Mouse (Mus musculus) lung, postnatal 0 days (tissue): ENCODE data around the gene Gm20388.

ENCODE experiments used
- CTCF ChIP-seq: IDR thresholded peaks from 2 replicates; pipeline ENCODE4 v1.5.1; 2016; ENCODE audit warnings: antibody characterized with exemption, mild to moderate bottlenecking
- EP300 ChIP-seq: IDR thresholded peaks from 2 replicates; pipeline ENCODE4 v1.6.1; 2016; ENCODE audit warnings: antibody characterized with exemption, mild to moderate bottlenecking, control low read depth

- TF ChIP-seq CTCF (no peak), EP300 (peak; percentile 84)
Observed at GRCm38 (mm10) chr8:124196195-124196594, 4285.6 kb downstream of the Gm20388 start.
